Mouse (Mus musculus): Measurements from ENCODE around the gene Slc27a1. TPM values are rescaled to one million over a fixed set of nuclear protein-coding genes. Genes with fewer than 3 reads are reported as not detected.
A peak's percentile ranks its signal among the peaks of the same experiment; 100 is the strongest.

The Slc27a1 gene
- total RNA-seq, 2 experiments from 2014 or later, result 105 to 126 TPM

DNA sequence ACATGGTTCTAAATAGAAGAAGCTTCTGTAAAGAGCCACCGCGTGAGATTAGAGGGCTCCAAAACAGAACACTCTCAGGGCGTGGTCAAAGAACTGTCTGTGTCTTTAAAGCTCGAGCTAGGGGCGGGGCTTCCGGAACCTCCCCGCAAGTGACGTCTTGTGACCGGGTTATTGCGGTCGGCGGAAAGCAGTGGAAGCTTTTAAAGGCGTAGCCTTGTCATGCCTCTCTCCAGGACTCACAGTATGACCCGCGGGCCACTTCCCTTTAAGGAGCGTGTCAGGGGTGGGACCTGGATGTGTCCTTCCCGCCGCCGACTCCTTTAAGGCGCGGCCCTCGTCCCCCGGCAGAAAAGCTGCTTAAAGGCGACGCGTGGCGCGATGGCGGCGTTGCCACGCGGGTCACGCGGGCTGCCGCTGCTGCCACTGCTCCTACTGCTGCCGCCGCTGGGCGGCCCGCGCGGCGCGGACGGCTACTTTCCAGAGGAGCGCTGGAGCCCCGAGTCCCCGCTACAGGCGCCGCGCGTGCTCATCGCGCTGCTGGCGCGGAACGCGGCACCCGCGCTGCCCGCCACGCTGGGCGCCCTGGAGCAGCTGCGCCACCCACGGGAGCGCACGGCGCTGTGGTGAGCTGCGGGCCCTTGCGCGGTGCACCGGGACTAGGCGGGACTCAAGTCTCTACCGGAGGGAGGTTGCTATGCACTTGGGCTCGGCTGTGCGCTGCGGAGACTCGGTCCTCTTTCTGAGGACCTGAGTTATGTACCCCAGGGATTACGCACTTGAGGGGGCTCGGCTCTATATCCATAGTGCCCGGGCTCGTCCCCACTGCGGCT lies 42.4 kb downstream of the Slc27a1 start, which contains the start of gene Colgalt1:
Colgalt1 (plus strand) TSS at position 177 of the 830 bp plus-strand sequence.
- peak; percentile 97 to 99 for DNase-seq (ENCODE audit: low spot score in 2 of 2)

DNA sequence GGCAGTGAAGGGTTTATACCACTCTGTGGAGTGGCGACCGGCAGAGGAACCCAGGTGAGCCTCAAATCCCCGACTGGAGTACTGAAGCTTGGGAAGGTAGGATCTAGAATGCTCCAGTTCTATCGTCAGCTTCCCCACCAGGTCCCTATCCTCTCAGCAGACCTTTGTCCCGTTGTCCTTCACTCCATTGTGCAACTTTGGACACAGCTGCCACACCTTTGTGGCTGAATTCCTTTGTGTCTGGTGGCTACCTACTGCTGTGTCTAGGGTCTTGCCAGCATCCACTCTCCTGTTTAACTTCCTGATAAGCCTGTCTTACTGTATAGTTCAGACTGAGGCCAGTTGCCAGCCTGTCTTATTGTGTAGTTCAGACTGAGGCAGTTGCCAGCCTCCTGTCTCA lies 43.5 kb downstream of the Slc27a1 start:
- no peak for DNase-seq (ENCODE audit: low spot score in 2 of 2)

DNA sequence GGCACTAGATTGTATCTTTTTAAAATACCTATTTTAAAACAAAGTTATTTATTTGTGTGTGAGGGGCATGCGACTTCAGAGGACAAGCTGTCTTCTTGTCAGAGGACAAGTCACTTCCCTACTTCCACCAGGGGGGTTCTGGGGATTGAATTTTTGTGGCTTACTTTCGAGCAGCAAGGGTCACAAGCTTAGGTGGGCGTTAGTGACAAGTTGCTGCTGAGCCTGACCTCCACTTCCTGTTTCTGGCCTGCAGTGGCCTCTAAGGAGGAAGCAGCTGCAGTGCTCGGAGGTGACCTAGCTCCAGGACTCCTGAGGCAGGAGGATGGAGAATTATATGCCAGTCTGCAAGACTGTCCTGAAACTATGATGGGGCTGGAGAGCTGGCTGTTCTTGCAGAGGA lies 44.7 kb downstream of the Slc27a1 start:
- no peak for DNase-seq (ENCODE audit: low spot score in 2 of 2)

DNA sequence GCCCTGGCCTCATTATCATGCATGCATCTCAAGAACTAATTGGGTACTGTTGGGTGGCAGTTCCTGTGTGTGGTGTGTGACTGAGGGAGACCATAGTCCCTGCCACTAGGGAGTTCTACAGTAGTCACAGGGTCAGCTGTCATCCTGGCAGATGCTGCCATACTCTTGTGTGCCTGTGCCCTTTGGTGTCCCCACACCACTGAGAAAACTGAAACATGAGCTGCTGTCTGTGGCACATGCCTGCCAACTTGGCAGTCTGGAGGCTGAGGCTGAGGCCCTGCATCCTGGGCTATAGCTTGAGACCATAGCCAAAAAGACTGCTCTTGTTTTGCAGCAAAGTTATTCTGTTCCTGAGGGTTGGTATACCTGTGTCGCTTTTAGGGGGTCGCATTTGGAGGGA lies 51.1 kb downstream of the Slc27a1 start:
- DNase-seq (ENCODE audit: low spot score in 2 of 2), result no peak

DNA sequence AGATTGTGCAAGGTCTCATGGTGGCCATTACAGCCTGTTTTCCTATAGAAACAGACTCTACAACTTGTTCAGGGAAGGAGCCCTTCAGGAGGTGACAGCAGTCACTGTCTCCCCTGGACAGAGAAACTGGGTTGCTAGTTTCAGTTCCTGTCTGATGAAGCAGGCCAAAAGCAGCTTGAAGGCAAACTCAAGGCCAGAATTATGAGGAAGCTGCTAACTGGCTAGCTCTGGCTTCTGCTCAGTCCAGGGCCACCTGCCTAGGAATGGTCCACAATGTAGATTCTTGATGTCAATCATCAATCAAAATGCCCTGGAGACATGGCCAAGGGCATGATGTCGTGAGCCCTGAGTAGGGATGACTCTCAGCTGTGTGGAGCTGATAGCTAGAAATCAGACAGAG lies 56.4 kb downstream of the Slc27a1 start:
- no peak for DNase-seq (ENCODE audit: low spot score in 2 of 2)

DNA sequence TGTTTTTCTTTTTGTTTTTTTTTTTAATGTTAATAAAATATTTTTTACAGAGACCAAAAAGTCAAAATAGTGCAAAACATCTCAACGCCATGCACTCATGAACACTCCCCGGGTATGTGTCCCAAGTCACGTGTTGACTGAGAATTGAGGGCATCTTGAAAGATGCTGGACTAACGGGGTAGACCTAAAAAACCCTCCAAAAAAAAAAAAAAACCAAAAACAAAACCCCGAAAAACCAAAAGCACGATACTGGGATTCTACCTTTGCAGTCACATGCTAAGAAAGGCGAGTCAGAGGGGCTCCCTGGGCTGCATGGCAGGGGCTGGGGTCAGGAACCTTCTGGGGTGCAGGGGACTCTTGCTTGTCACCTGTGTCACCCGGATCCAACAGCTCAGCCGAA lies 58.1 kb downstream of the Slc27a1 start:
- no peak for DNase-seq (ENCODE audit: low spot score in 2 of 2)

DNA sequence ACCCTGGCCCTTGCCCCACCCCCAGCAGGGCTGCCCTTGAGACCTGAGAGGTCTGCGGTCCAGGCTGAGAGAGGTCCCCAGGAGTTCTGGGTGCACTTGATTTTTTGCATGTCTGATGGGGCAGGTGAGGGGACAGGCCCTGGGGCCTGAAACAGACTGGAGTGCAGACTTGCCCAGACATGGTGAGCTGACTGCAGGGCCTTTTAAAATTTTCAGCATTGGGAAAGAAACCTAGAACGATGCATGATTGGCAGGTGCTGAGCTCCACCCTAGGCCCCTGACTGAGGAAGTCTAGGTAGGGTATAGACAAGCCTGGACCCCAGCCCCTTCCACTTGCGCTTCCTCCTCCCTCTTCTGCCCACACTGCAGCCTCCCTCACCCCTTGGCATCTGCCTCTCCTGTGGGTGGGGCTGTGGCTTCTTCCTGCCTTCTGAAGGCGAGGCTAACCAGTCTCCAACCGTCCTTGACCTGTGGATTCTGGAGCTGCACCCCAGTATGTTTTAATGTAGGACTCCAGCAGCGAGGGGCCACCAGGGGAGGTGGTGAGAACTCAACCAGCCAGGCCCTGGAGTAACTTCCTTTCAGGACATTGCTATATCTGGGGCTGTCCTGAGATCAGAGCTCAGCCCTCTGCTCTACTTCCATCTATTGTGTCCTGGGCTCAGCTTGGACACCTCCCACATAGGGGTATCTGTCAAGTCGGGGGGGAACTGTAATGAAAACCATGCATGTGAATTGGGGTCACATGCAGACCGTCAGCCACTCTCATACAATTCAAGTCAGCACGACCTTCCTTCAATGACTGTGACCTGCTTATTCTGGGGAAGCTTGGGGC lies 58.8 kb downstream of the Slc27a1 start:
- DNase-seq (ENCODE audit: low spot score in 2 of 2), result no peak

DNA sequence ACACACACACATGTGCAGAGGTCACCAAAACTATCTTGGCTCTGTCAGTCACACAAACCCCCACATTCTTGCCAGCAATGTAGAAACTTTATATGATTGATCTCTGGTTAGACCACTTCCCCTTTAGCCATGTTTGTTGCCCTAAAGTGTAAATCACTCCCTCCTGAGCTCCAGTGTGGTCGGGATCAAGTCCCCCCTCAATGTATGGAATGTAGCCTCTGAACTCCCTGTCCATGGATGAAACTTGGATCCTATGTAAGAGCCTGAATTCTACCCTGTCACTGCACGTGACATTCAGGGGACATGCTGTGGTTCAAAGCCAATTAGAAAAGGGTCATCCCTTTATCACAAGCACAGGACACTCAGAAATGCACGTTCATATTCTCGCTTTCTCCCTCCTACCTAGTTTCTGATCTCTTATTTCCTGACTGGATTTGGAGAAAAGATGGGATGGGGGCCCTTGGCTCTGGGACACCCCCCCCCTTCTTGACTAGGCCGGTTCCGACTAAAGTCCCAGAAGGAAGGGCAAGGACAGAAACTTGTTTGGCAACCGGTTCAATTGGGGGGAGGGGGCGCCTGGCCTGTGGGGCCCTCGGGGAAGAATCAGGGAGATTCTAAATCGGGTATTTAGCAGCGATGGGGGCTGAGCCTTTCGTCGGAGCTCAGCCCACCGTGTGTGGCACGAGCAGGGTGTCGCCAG lies 59.9 kb downstream of the Slc27a1 start:
- DNase-seq (ENCODE audit: low spot score in 2 of 2), result no peak

DNA sequence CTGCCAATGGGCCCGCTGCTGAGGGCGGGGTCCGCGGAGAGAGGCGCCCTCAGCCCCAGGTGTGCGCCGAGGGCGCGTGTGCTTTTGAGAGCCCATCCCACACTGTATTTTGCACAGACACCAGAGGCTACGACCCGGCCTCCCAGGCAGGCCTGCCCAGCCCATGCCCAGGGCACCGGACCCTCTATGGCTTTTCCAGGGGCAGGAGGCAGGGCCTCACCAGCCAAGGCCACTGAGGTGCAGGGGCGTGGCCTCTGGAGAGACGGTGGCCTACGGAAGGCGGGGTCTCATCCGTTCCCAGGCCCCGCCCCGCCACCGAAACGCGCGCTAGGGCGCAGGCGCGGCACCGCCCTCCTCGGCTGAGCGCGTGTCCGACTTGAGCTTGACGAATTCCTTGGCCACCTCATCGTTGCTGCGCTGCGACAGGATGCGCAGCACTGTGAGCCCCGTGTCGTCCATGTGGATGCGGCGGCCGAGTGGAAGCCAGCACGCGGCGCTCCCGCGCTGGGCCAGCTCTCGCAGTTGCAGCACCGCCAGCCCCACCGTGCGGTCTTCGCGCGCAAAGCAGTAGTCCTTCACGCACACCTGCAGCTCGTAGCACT lies 60.5 kb downstream of the Slc27a1 start:
- DNase-seq (ENCODE audit: low spot score in 2 of 2), result peak; percentile 87 to 88

DNA sequence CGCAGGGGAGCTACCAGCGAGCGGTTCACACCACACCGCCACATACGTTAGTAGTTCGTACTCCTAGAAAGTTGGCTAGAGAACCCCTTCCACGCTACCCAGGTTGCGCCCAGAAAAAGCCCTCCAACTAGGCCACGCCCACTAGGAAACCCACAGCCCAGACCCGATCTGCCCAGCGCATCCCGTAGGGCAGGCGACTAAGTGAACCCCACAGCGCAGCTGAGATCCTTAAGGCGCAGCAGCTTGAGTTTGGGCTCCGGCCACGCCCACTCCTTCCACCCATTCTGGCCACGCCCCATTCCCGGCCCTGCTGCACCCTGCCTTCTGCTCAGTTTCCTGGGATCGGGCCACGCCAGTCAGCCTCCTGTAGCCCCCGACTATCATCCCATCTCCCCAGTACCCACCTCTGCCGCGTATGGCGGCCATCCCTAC lies 61.1 kb downstream of the Slc27a1 start:
- DNase-seq (ENCODE audit: low spot score in 2 of 2), result no peak

DNA sequence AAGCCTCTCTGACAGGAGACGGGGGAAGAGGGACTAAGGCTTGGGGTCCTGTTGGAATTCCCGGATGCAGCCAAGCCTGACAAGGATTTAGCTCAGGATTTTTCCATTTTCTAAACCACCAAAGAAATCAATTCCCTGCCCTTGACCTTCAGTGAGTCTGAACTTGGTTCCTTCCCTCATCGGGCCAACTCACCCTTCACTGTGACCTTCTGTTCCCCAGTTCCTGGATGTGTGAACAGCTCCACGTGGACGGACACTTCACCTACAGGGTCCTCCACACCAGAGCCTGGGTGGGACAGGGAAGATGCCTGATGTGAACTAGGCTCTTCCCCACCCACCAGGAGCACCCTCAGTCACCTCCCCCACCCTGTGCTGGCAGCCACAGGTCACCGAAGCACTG lies 62.1 kb downstream of the Slc27a1 start:
- DNase-seq (ENCODE audit: low spot score in 2 of 2), result no peak

DNA sequence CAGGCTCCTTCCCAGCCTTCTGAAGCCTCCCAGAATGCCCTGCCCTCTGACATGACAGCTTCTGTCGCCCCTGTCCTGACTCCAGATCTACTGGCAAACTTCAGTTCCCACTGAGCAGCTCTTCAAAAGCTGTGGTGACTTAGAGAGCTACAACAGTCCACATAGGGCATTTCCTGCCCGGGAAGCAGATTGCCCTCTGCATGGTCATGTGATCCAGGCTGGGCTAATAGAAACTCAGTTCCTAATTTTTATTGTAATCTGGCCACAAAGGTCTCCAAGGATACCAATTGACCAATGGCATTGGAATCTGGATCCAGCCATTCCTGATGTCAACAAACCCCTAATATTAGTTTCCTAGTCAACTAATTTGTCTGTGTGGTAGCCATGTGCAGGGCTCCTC lies 63.2 kb downstream of the Slc27a1 start:
- no peak for DNase-seq (ENCODE audit: low spot score in 2 of 2)

DNA sequence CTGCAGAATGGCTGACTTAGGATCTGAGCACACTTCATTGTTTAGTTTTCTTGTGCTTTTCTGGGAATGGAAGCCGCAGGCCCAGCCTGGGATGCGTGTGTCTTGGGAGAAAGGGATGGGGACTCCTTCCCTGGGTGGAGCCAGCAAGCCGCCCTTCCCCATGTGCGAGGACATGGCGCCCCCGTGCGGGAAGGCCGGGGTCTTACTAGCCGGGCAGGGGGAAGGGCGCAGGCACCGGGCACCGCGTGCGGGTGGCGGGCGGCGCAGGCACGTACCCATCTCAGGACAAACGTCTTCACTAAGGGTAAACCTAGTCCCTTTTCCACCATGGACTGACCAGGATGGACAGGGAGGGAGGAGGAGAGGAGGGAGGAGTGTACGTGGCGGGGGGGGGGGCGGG lies 64.5 kb downstream of the Slc27a1 start:
- DNase-seq (ENCODE audit: low spot score in 2 of 2), result no peak

DNA sequence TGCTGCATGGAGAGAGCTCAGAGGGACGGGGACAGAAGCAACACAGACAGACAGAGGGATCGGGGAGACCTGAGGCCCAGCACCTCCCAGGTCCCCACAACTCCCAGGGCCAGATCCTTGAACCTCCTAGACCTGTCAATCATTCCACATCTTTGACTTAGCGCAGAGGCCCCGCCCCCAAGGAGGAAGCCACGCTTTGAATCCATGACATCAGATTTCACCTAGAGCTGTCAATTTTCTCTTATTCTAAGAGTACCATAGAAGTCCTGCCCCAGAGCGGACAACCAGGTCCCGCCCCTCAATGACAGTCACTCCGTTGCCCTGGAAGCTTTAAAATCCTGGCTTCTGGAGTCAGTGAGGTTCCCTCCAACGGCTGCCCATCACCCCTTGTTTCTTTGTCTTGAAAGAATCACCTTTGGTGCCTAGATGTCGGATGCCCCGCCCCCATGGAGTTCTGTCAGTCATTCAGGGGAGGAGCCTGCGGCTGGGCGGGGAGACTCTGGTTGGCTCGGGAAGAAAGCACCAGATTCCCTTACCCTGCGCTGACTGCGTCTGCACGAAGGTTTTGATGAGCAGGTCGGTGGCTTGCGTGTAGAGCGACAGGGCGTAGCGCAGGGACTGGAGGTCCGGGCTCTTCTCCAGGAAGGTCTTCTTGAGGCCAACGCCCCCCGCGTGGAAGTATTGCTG lies 65.4 kb downstream of the Slc27a1 start:
- DNase-seq (ENCODE audit: low spot score in 2 of 2), result no peak

Small RNA genes within 50 kb of the gene (microRNA-seq; reads per million reads assigned to microRNA genes)
- 28.4 to 29.1 reads per million in 2 experiments for gene Mir6769b

Other genes with a start within 250 kb of the Slc27a1 start
- 100 to 1,000 TPM; 111 to 127 TPM for gene Use1, start 202.0 kb upstream of the Slc27a1 start, total RNA-seq (2021)
- 10 to 100 TPM; 14.3 to 17.9 TPM for gene Ocel1, start 197.6 kb upstream of the Slc27a1 start, total RNA-seq (2021)
- 10 to 100 TPM; 44.6 to 46.5 TPM for gene Nr2f6, start 186.9 kb upstream of the Slc27a1 start, total RNA-seq (2021)
- gene Ushbp1, start 173.1 kb upstream of the Slc27a1 start, total RNA-seq (2021), result 1 to 10 TPM; 3.3 TPM
- gene Babam1, start 172.0 kb upstream of the Slc27a1 start, total RNA-seq (2021), result 100 to 1,000 TPM in 1 of 2 experiments, 10 to 100 TPM in 1; 94.1 to 103 TPM
- under 1 TPM; 0.22 to 0.25 TPM for gene Ankle1, start 162.9 kb upstream of the Slc27a1 start, total RNA-seq (2021)
- gene Abhd8, start 105.2 kb upstream of the Slc27a1 start, total RNA-seq (2021), result 100 to 1,000 TPM; 287 to 312 TPM
- 10 to 100 TPM; 48.1 to 48.9 TPM for gene Mrpl34, start 103.9 kb upstream of the Slc27a1 start, total RNA-seq (2021)
- gene Dda1, start 99.7 kb upstream of the Slc27a1 start, total RNA-seq (2021), result 10 to 100 TPM; 82.5 to 91.6 TPM
- gene Ano8, start 82.9 kb upstream of the Slc27a1 start, total RNA-seq (2021), result 10 to 100 TPM; 48.4 to 49.2 TPM
- 10 to 100 TPM; 30.4 to 36.1 TPM for gene Gtpbp3, start 80.8 kb upstream of the Slc27a1 start, total RNA-seq (2021)
- 1 to 10 TPM; 7.4 to 7.9 TPM for gene Plvap, start 57.1 kb upstream of the Slc27a1 start, total RNA-seq (2021)
- not detected for gene Ccdc194, start 43.2 kb upstream of the Slc27a1 start, total RNA-seq (2021)
- 1 to 10 TPM; 3.8 to 5.4 TPM for gene Bst2, start 31.4 kb upstream of the Slc27a1 start, total RNA-seq (2021)
- gene Mvb12a, start 26.0 kb upstream of the Slc27a1 start, total RNA-seq (2021), result 10 to 100 TPM; 29.9 to 37.9 TPM
- gene Tmem221, start 10.0 kb upstream of the Slc27a1 start, total RNA-seq (2021), result under 1 TPM in 1 of 2 experiments, not detected in 1; 0.20 TPM
- gene Nxnl1, start 2.3 kb upstream of the Slc27a1 start, total RNA-seq (2021), result under 1 TPM; 0.12 to 0.15 TPM
- gene Pgls, start 23.3 kb downstream of the Slc27a1 start, total RNA-seq (2021), result 10 to 100 TPM; 32.0 to 33.1 TPM
- gene Fam129c, start 28.8 kb downstream of the Slc27a1 start, total RNA-seq (2021), result 1 to 10 TPM; 2.5 to 3.1 TPM
- gene Colgalt1, start 42.1 kb downstream of the Slc27a1 start, total RNA-seq (2021), result 10 to 100 TPM; 53.7 to 54.1 TPM
- 100 to 1,000 TPM; 226 to 246 TPM for gene Unc13a, start 102.9 kb downstream of the Slc27a1 start, total RNA-seq (2021)
- gene Jak3, start 107.4 kb downstream of the Slc27a1 start, total RNA-seq (2021), result 1 to 10 TPM; 3.7 to 4.4 TPM
- gene Insl3, start 120.3 kb downstream of the Slc27a1 start, total RNA-seq (2021), result 1 to 10 TPM; 1.7 to 1.8 TPM
- gene B3gnt3, start 132.9 kb downstream of the Slc27a1 start, total RNA-seq (2021), result under 1 TPM; 0.33 to 0.59 TPM
- 10 to 100 TPM; 94.9 to 99.9 TPM for gene Fcho1, start 156.8 kb downstream of the Slc27a1 start, total RNA-seq (2021)

Data from layer of hippocampus, adult 18-20 months (tissue).